Mouse (Mus musculus) intestine, postnatal 0 days (tissue): ENCODE data around the gene Cyp3a13. TPM values are rescaled to one million over a fixed set of nuclear protein-coding genes. Genes with fewer than 3 reads are reported as not detected.
"Not testable (repeated sequence)": the region's sequence is repeated elsewhere in the genome, so short reads cannot be mapped to it uniquely, and the experiment has no call there.

Experiments
- ATAC-seq: fragments of 200-750 bp; cut with Nextera tagmentation; 2 replicates; pipeline ENCODE4 v1.8.0; 2017; ENCODE audit warnings: mild to moderate bottlenecking, moderate TSS enrichment, moderate library complexity
- H3K27ac ChIP-seq: fragments of 300-500 bp; sonication (generic); 2 replicates; pipeline ENCODE4 v1.5.1; 2014; ENCODE audit warnings: mild to moderate bottlenecking, low read depth, low read length, moderate library complexity
- H3K27me3 ChIP-seq: fragments of 300-500 bp; sonication (generic); replicated peaks from 2 replicates; pipeline ENCODE4 v1.6.1; 2014; ENCODE audit warnings: low read length, mixed read lengths; ENCODE audit not compliant: control insufficient read depth, insufficient read depth
- H3K36me3 ChIP-seq: fragments of 300-500 bp; sonication (generic); 2 replicates; pipeline ENCODE4 v1.6.1; 2014; ENCODE audit warnings: mild to moderate bottlenecking, moderate library complexity; ENCODE audit not compliant: control insufficient read depth, insufficient read depth
- H3K4me1 ChIP-seq: fragments of 300-500 bp; sonication (generic); replicated peaks from 2 replicates; pipeline ENCODE4 v1.6.1; 2014; ENCODE audit warnings: antibody characterized with exemption, low read length, mixed read lengths; ENCODE audit not compliant: control insufficient read depth, insufficient read depth
- H3K4me2 ChIP-seq: fragments of 300-500 bp; sonication (generic); replicated peaks from 2 replicates; pipeline ENCODE4 v1.6.1; 2014; ENCODE audit warnings: low read depth, mild to moderate bottlenecking, moderate library complexity
- H3K4me3 ChIP-seq: fragments of 300-500 bp; sonication (generic); 2 replicates; pipeline ENCODE4 v1.5.1; 2014; ENCODE audit warnings: low read depth, low read length
- H3K9ac ChIP-seq: fragments of 300-500 bp; sonication (generic); 2 replicates; pipeline ENCODE4 v1.6.1; 2014; ENCODE audit warnings: mild to moderate bottlenecking, low read depth, low read length
- H3K9me3 ChIP-seq: fragments of 300-500 bp; sonication (generic); 2 replicates; pipeline ENCODE4 v1.6.1; 2016; ENCODE audit warnings: mixed run types; ENCODE audit not compliant: control insufficient read depth
- CTCF ChIP-seq: sonication (generic); IDR thresholded peaks from 2 replicates; pipeline ENCODE4 v1.5.1; 2016; ENCODE audit warnings: low read depth, mild to moderate bottlenecking, control low read depth, antibody characterized with exemption, moderate library complexity
- WGBS: fragments of 180-500 bp; shearing (Covaris S2); extraction: QIAGEN DNeasy Blood & Tissue Kit; methylation state at CpG from one replicate; pipeline ENCODE4 v1.1.7; 2014; 5-methylcytosine and 5-hydroxymethylcytosine counted together
- polyA plus RNA-seq: library from polyadenylated mRNA; unstranded; fragments of >200 nt; fragmentation: Nextera tagmentation; extraction: Ambion mirVana; gene quantifications from 2 replicates; pipeline ENCODE4 v1.2.1, GENCODE M21; 2015

The Cyp3a13 gene
- polyA plus RNA-seq, 1 experiment from 2014 or later: 134 TPM

- H3K9me3 ChIP-seq: no peaks in the 10 kb centered on the region
- H3K4me1 ChIP-seq: no peaks in the 10 kb centered on the region; the same call in 1 of the 2 replicates
- no peaks in the 10 kb centered on the region for H3K36me3 ChIP-seq
- WGBS: 35% methylated on average over 4 of the region's 4 CpGs
- no peak overlapping the region for H3K4me3 ChIP-seq
- H3K9ac ChIP-seq: no peak overlapping the region
- no peak for TF ChIP-seq CTCF
- H3K27me3 ChIP-seq: no peaks in the 10 kb centered on the region
- peak; percentile 61 for ATAC-seq
- H3K27ac ChIP-seq: no peak overlapping the region
- 0 out of 2 replicates have a peak overlapping the region, but pooled peaks have one; percentile 30 for H3K4me2 ChIP-seq
Measured at GRCm38 (mm10) chr5:137940948-137941347, 19.5 kb upstream of the Cyp3a13 start.

GRCm38 (mm10) chr5:137937238-137937637 lies 15.8 kb upstream of the Cyp3a13 start:
- no peaks in the 10 kb centered on the region for H3K9me3 ChIP-seq
- 68% methylated on average over 4 of the region's 4 CpGs for WGBS
- no peak overlapping the region for H3K4me3 ChIP-seq
- ATAC-seq: no peak
- peak; percentile 59 for TF ChIP-seq CTCF
- no peak overlapping the region for H3K27ac ChIP-seq
- no peaks in the 10 kb centered on the region for H3K27me3 ChIP-seq
- H3K36me3 ChIP-seq: no peaks in the 10 kb centered on the region
- no peaks in the 10 kb centered on the region; the same call in 1 of the 2 replicates for H3K4me1 ChIP-seq
- no peak overlapping the region for H3K9ac ChIP-seq
- H3K4me2 ChIP-seq: no peak overlapping the region

GRCm38 (mm10) chr5:137936486-137936885 lies 15.1 kb upstream of the Cyp3a13 start:
- Histone ChIP-seq H3K9ac (no peak overlapping the region), H3K4me1 (no peaks in the 10 kb centered on the region; the same call in 1 of the 2 replicates), H3K27ac (no peak overlapping the region), H3K36me3 (no peaks in the 10 kb centered on the region), H3K4me3 (no peak overlapping the region), H3K4me2 (no peak overlapping the region), H3K27me3 (no peaks in the 10 kb centered on the region), H3K9me3 (no peaks in the 10 kb centered on the region)
- no peak for TF ChIP-seq CTCF
- ATAC-seq: peak; percentile 84
- 51% methylated on average over 2 of the region's 2 CpGs for WGBS

GRCm38 (mm10) chr5:137933934-137934333 lies 12.5 kb upstream of the Cyp3a13 start:
- H3K27me3 ChIP-seq, H3K4me1 ChIP-seq, H3K36me3 ChIP-seq, H3K4me2 ChIP-seq, H3K9me3 ChIP-seq, H3K9ac ChIP-seq, ATAC-seq, H3K27ac ChIP-seq, H3K4me3 ChIP-seq: not testable (repeated sequence)
- WGBS: 80% methylated on average over 2 of the region's 2 CpGs

GRCm38 (mm10) chr5:137928439-137928838 lies 7.0 kb upstream of the Cyp3a13 start:
- Histone ChIP-seq H3K27me3 (no peaks in the 10 kb centered on the region), H3K4me1 (no peaks in the 10 kb centered on the region; the same call in 1 of the 2 replicates), H3K9ac (0 out of 2 replicates have a peak overlapping the region, but pooled peaks have one; percentile 19), H3K27ac (peak overlapping the region; percentile 75), H3K4me2 (peak overlapping the region; percentile 51), H3K9me3 (no peaks in the 10 kb centered on the region), H3K4me3 (peak overlapping the region; percentile 6; the same call in 1 of the 2 replicates), H3K36me3 (no peaks in the 10 kb centered on the region)
- WGBS: 46% methylated on average over 11 of the region's 11 CpGs
- no peak for TF ChIP-seq CTCF
- peak; percentile 86 for ATAC-seq

GRCm38 (mm10) chr5:137922171-137922570 lies 752 bp upstream of the Cyp3a13 start:
- peak overlapping the region; percentile 30; the same call in 1 of the 2 replicates for H3K4me2 ChIP-seq
- no peak for TF ChIP-seq CTCF
- peak; percentile 95 for ATAC-seq
- H3K4me1 ChIP-seq: no peaks in the 10 kb centered on the region
- peak overlapping the region; percentile 79 for H3K27ac ChIP-seq
- H3K27me3 ChIP-seq: no peaks in the 10 kb centered on the region
- no peak overlapping the region for H3K4me3 ChIP-seq
- no peak overlapping the region for H3K9ac ChIP-seq
- H3K36me3 ChIP-seq: no peaks in the 10 kb centered on the region
- H3K9me3 ChIP-seq: no peaks in the 10 kb centered on the region

- Histone ChIP-seq H3K4me2 (no peak overlapping the region), H3K4me3 (no peak overlapping the region), H3K36me3 (peaks cover 12% of the 10 kb centered on the region; the same call in 1 of the 2 replicates), H3K9me3 (no peaks in the 10 kb centered on the region), H3K9ac (no peak overlapping the region), H3K4me1 (no peaks in the 10 kb centered on the region), H3K27me3 (no peaks in the 10 kb centered on the region), H3K27ac (no peak overlapping the region)
- WGBS: 61% methylated on average over 6 of the region's 6 CpGs
- no peak for TF ChIP-seq CTCF
- ATAC-seq: no peak
Measured at GRCm38 (mm10) chr5:137915550-137915949, 5.9 kb downstream of the Cyp3a13 start.
